Mouse (Mus musculus): Measurements from ENCODE around the gene Olfr554. TPM values are rescaled to one million over a fixed set of nuclear protein-coding genes. Genes with fewer than 3 reads are reported as not detected.
A peak's percentile ranks its signal among the peaks of the same experiment; 100 is the strongest.

Gene Olfr554
- polyA plus RNA-seq, 1 experiment from 2014 or later = not detected

DNA sequence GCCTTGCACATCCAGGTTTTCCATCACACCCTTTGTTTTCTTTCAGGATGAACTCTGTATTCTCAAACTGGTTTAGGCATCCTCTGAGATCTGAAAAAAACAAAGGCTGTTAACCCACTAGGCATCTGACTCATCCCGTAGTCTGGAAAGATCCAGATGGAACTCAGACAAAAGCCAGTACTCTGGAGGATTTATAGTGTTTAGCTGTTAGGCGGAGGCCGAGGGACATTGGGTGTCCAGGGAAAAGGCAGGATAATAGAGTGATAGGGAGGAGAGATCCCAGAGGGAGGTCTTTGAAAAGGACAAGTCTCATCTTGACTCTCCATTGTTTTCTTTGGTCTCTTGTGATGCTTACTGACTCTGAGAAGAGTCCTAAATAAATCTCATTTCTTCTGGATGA, 26.4 kb downstream of the Olfr554 start, which contains the start of gene Olfr556:
Olfr556 (plus strand) TSS at position 301 of the 400 bp plus-strand sequence.
- Histone ChIP-seq H3K27ac (ENCODE audit: low read depth) (no peak within 1 kb of the TSS), H3K36me3 (ENCODE audit: control insufficient read depth, insufficient read depth, low read length) (no peaks in the 10 kb centered on the region), H3K4me2 (ENCODE audit: low read length) (no peak within 1 kb of the TSS), H3K9ac (ENCODE audit: low read length) (no peak within 1 kb of the TSS), H3K4me1 (replicated peaks; ENCODE audit: control insufficient read depth, insufficient read depth, low read length) (no peaks in the 10 kb centered on the region), H3K9me3 (ENCODE audit: control insufficient read depth, low read length) (no peaks in the 10 kb centered on the region), H3K4me3 (ENCODE audit: low read depth, low read length) (no peak within 1 kb of the TSS), H3K27me3 (replicated peaks; ENCODE audit: control insufficient read depth, insufficient read depth, low read length) (no peaks in the 10 kb centered on the region)
- ATAC-seq (replicated peaks; ENCODE audit: low FRiP score, low TSS enrichment, low read depth) (no peak), DNase-seq (ENCODE audit: low spot score) (no peak)
- WGBS = 31% methylated on average over 3 of the region's 3 CpGs

DNA sequence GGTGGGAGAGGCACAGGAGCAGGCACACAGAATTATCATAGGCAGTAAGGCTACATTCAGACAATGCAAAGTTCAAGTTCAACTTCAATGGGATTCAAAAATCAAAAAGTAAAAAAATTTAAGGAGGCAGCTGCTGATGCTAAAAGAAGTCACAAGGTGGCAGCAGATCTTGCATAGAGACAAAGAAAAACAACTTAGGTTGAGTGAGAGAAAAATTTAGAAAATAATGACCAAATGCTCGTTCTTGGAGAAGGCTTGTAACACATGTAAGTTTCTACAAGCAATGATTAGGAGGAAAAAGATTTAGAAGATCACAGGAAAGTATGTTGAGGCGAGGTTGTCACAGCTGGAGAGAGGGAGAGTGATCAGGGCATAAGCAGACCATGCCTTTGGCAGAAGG, 27.1 kb downstream of the Olfr554 start:
- H3K9me3 ChIP-seq (ENCODE audit: control insufficient read depth, low read length) = no peaks in the 10 kb centered on the region
- 40% methylated on average over 2 of the region's 2 CpGs for WGBS
- H3K36me3 ChIP-seq (ENCODE audit: control insufficient read depth, insufficient read depth, low read length) = no peaks in the 10 kb centered on the region
- DNase-seq (ENCODE audit: low spot score) (no peak), ATAC-seq (replicated peaks; ENCODE audit: low FRiP score, low TSS enrichment, low read depth) (no peak)
- no peak overlapping the region for H3K9ac ChIP-seq (ENCODE audit: low read length)
- no peak overlapping the region for H3K27ac ChIP-seq (ENCODE audit: low read depth)
- no peak overlapping the region for H3K4me2 ChIP-seq (ENCODE audit: low read length)
- no peaks in the 10 kb centered on the region for H3K27me3 ChIP-seq (replicated peaks; ENCODE audit: control insufficient read depth, insufficient read depth, low read length)
- no peak overlapping the region for H3K4me3 ChIP-seq (ENCODE audit: low read depth, low read length)
- H3K4me1 ChIP-seq (replicated peaks; ENCODE audit: control insufficient read depth, insufficient read depth, low read length) = no peaks in the 10 kb centered on the region

DNA sequence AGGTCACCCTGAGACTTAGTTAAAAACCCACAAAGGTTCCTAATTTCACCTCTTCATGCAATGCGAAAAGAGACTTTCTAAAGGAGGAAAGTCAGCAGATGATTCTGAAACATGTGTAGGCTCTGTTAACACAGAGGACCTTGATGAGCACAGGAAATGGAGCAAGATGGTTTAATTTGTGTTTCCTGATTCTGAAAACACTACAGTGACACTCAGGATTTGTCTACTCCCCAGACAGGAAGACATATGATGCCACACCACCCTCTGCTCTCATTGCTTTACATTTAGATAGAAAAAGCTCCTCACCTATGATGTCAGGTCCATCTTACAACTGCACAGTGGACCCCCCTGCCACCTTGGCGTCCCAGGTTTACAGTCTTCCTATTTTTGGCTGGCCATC, 38.0 kb downstream of the Olfr554 start:
- H3K4me1 ChIP-seq (replicated peaks; ENCODE audit: control insufficient read depth, insufficient read depth, low read length) = no peaks in the 10 kb centered on the region
- 81% methylated on average over 2 of the region's 2 CpGs for WGBS

DNA sequence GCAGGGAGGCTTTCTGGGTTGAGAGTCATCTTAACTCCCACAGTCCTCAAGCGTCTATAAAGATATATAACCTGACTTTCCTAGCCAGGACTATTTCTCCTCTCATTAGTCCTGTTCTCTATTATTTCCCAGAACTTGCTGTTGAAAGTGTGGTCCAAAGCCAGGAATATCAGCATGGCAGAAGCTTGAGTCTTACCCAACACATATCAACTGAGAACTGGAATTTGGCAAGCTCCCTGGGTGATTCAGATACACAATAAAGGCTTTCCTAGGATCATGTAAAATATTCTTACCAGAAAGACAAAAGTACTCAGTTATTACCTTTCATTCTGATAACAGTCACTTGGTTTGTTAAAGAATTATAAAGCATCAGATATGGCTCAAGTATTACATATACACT, 43.7 kb downstream of the Olfr554 start:
- Histone ChIP-seq H3K4me1 (replicated peaks; ENCODE audit: control insufficient read depth, insufficient read depth, low read length) (peaks cover 3% of the 10 kb centered on the region; the same call in 1 of the 2 replicates), H3K4me2 (ENCODE audit: low read length) (no peak overlapping the region), H3K27ac (ENCODE audit: low read depth) (no peak overlapping the region), H3K36me3 (ENCODE audit: control insufficient read depth, insufficient read depth, low read length) (peaks cover 5% of the 10 kb centered on the region; the same call in 1 of the 2 replicates), H3K27me3 (replicated peaks; ENCODE audit: control insufficient read depth, insufficient read depth, low read length) (no peaks in the 10 kb centered on the region), H3K9ac (ENCODE audit: low read length) (no peak overlapping the region), H3K4me3 (ENCODE audit: low read depth, low read length) (no peak overlapping the region), H3K9me3 (ENCODE audit: control insufficient read depth, low read length) (no peaks in the 10 kb centered on the region)
- ATAC-seq (replicated peaks; ENCODE audit: low FRiP score, low TSS enrichment, low read depth) (no peak), DNase-seq (ENCODE audit: low spot score) (no peak)
- 81% methylated on average over 1 of the region's 1 CpGs for WGBS

More for the DNA sequence above, 38.0 kb downstream of the Olfr554 start:
- no peak overlapping the region for H3K9ac ChIP-seq (ENCODE audit: low read length)
- ATAC-seq (replicated peaks; ENCODE audit: low FRiP score, low TSS enrichment, low read depth) (no peak), DNase-seq (ENCODE audit: low spot score) (no peak)
- H3K4me3 ChIP-seq (ENCODE audit: low read depth, low read length) = no peak overlapping the region
- H3K9me3 ChIP-seq (ENCODE audit: control insufficient read depth, low read length) = no peaks in the 10 kb centered on the region
- H3K27me3 ChIP-seq (replicated peaks; ENCODE audit: control insufficient read depth, insufficient read depth, low read length) = no peaks in the 10 kb centered on the region
- H3K27ac ChIP-seq (ENCODE audit: low read depth) = no peak overlapping the region
- no peak overlapping the region for H3K4me2 ChIP-seq (ENCODE audit: low read length)
- H3K36me3 ChIP-seq (ENCODE audit: control insufficient read depth, insufficient read depth, low read length) = peaks cover 5% of the 10 kb centered on the region; the same call in 1 of the 2 replicates

DNA sequence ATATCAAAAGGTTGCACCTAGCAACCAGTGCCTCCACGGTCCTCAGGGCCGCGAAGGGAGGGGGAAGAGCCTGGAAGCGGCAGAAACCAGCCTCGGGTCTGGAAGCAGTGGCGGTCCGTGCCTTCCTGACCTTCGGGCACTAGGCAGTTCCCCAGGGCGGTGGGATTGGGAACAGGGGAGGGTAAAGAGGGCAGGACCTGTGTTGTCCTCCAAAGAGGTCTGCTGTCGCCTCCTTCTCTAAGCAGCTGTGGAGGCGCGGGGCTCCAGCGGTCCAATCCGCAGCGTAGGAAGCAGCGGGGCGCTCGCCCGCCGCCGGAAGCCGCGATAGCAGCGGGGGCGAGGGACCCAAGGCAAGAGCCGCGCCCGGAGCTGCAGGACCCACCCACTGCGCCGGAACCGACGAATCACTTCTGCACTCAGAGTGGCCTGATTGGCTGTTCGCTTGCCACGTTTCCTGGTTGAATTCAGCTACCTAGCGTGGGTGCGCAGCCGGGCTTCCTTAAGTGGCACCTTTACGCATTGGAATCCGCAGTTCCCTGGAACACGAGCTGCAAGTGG, 48.8 kb downstream of the Olfr554 start, which contains the start of gene Trim68:
Trim68 (minus strand) TSS at position 384 of the 558 bp plus-strand sequence.
- Histone ChIP-seq H3K9me3 (ENCODE audit: control insufficient read depth, low read length) (no peaks in the 10 kb centered on the region), H3K4me3 (ENCODE audit: low read depth, low read length) (peak within 1 kb of the TSS; percentile 51), H3K36me3 (ENCODE audit: control insufficient read depth, insufficient read depth, low read length) (no peaks in the 10 kb centered on the region), H3K9ac (ENCODE audit: low read length) (peak within 1 kb of the TSS; percentile 58), H3K4me1 (replicated peaks; ENCODE audit: control insufficient read depth, insufficient read depth, low read length) (peaks cover 3% of the 10 kb centered on the region; the same call in 1 of the 2 replicates), H3K27ac (ENCODE audit: low read depth) (peak within 1 kb of the TSS; percentile 69), H3K4me2 (ENCODE audit: low read length) (peak within 1 kb of the TSS; percentile 62), H3K27me3 (replicated peaks; ENCODE audit: control insufficient read depth, insufficient read depth, low read length) (no peaks in the 10 kb centered on the region)
- DNase-seq (ENCODE audit: low spot score) = peak; percentile 90
- WGBS = under 1% methylated on average over 40 of the region's 40 CpGs
- ATAC-seq (replicated peaks; ENCODE audit: low FRiP score, low TSS enrichment, low read depth) = peak; percentile 99

Other genes with a start within 250 kb of the Olfr554 start
- gene Rrm1, start 196.7 kb upstream of the Olfr554 start, polyA plus RNA-seq (2014; fragmentation: Nextera tagmentation; extraction: Ambion mirVana) = 158 and 169 TPM in 2 replicates
- 0.77 and 0.96 TPM in 2 replicates for gene Olfr543, start 156.8 kb upstream of the Olfr554 start, polyA plus RNA-seq (2014; fragmentation: Nextera tagmentation; extraction: Ambion mirVana)
- gene Olfr544, start 150.1 kb upstream of the Olfr554 start, polyA plus RNA-seq (2014; fragmentation: Nextera tagmentation; extraction: Ambion mirVana) = 0.12 TPM in 1 of 2 replicates, not detected in the other
- gene Olfr545, start 138.9 kb upstream of the Olfr554 start, polyA plus RNA-seq (2014; fragmentation: Nextera tagmentation; extraction: Ambion mirVana) = 0.05 TPM in 1 of 2 replicates, not detected in the other
- not detected in 2 replicates for gene Olfr547, start 103.7 kb upstream of the Olfr554 start, polyA plus RNA-seq (2014; fragmentation: Nextera tagmentation; extraction: Ambion mirVana)
- not detected in 2 replicates for gene Olfr548-ps1, start 97.5 kb upstream of the Olfr554 start, polyA plus RNA-seq (2014; fragmentation: Nextera tagmentation; extraction: Ambion mirVana)
- not detected in 2 replicates for gene Olfr549, start 88.6 kb upstream of the Olfr554 start, polyA plus RNA-seq (2014; fragmentation: Nextera tagmentation; extraction: Ambion mirVana)
- gene Trim21, start 72.9 kb upstream of the Olfr554 start, polyA plus RNA-seq (2014; fragmentation: Nextera tagmentation; extraction: Ambion mirVana) = 0.81 and 1.2 TPM in 2 replicates
- not detected in 2 replicates for gene Olfr550, start 67.0 kb upstream of the Olfr554 start, polyA plus RNA-seq (2014; fragmentation: Nextera tagmentation; extraction: Ambion mirVana)
- not detected in 2 replicates for gene Olfr551, start 46.5 kb upstream of the Olfr554 start, polyA plus RNA-seq (2014; fragmentation: Nextera tagmentation; extraction: Ambion mirVana)
- not detected in 2 replicates for gene Olfr552, start 40.7 kb upstream of the Olfr554 start, polyA plus RNA-seq (2014; fragmentation: Nextera tagmentation; extraction: Ambion mirVana)
- gene Olfr553, start 20.2 kb upstream of the Olfr554 start, polyA plus RNA-seq (2014; fragmentation: Nextera tagmentation; extraction: Ambion mirVana) = not detected in 2 replicates
- not detected in 2 replicates for gene Olfr555, start 20.4 kb downstream of the Olfr554 start, polyA plus RNA-seq (2014; fragmentation: Nextera tagmentation; extraction: Ambion mirVana)
- gene Olfr556, start 26.5 kb downstream of the Olfr554 start, polyA plus RNA-seq (2014; fragmentation: Nextera tagmentation; extraction: Ambion mirVana) = not detected in 2 replicates
- 13.5 and 14.2 TPM in 2 replicates for gene Trim68, start 48.9 kb downstream of the Olfr554 start, polyA plus RNA-seq (2014; fragmentation: Nextera tagmentation; extraction: Ambion mirVana)
- not detected in 2 replicates for gene Olfr557, start 57.5 kb downstream of the Olfr554 start, polyA plus RNA-seq (2014; fragmentation: Nextera tagmentation; extraction: Ambion mirVana)
- gene Olfr558, start 63.8 kb downstream of the Olfr554 start, polyA plus RNA-seq (2014; fragmentation: Nextera tagmentation; extraction: Ambion mirVana) = 0.11 TPM in 1 of 2 replicates, not detected in the other
- gene Olfr33, start 80.6 kb downstream of the Olfr554 start, polyA plus RNA-seq (2014; fragmentation: Nextera tagmentation; extraction: Ambion mirVana) = not detected in 2 replicates
- not detected in 2 replicates for gene Olfr559, start 89.1 kb downstream of the Olfr554 start, polyA plus RNA-seq (2014; fragmentation: Nextera tagmentation; extraction: Ambion mirVana)
- 0.15 TPM in 1 of 2 replicates, not detected in the other for gene Olfr560, start 120.9 kb downstream of the Olfr554 start, polyA plus RNA-seq (2014; fragmentation: Nextera tagmentation; extraction: Ambion mirVana)
- gene Olfr78, start 121.0 kb downstream of the Olfr554 start, polyA plus RNA-seq (2014; fragmentation: Nextera tagmentation; extraction: Ambion mirVana) = 0.31 and 0.39 TPM in 2 replicates
- not detected in 2 replicates for gene Olfr561, start 132.8 kb downstream of the Olfr554 start, polyA plus RNA-seq (2014; fragmentation: Nextera tagmentation; extraction: Ambion mirVana)
- not detected in 2 replicates for gene Olfr564, start 165.0 kb downstream of the Olfr554 start, polyA plus RNA-seq (2014; fragmentation: Nextera tagmentation; extraction: Ambion mirVana)
- gene Olfr566, start 220.3 kb downstream of the Olfr554 start, polyA plus RNA-seq (2014; fragmentation: Nextera tagmentation; extraction: Ambion mirVana) = not detected in 2 replicates
- gene Olfr568, start 238.7 kb downstream of the Olfr554 start, polyA plus RNA-seq (2014; fragmentation: Nextera tagmentation; extraction: Ambion mirVana) = not detected in 2 replicates